Mouse (Mus musculus) G1E (cell line): ENCODE data around the gene Tanc2. TPM values are rescaled to one million over a fixed set of nuclear protein-coding genes. Genes with fewer than 3 reads are reported as not detected.

Experiments used
- ATAC-seq: 2 replicates; pipeline ENCODE4 v1.8.0; 2016; ENCODE audit warnings: mild to moderate bottlenecking; ENCODE audit not compliant: insufficient number of reproducible peaks, poor library complexity, low FRiP score, severe bottlenecking; ENCODE audit errors: extremely low read depth
- DNase-seq: peaks from one replicate; pipeline ENCODE4 v3.0.0; 2012; ENCODE audit warnings: low spot score
- H3K27me3 ChIP-seq: 2 replicates; pipeline ENCODE4 v1.6.1; 2012; ENCODE audit warnings: mild to moderate bottlenecking, low read length, inconsistent platforms; ENCODE audit not compliant: insufficient read depth
- H3K36me3 ChIP-seq: replicated peaks from 2 replicates; pipeline ENCODE3; 2012; ENCODE audit warnings: mild to moderate bottlenecking, inconsistent platforms
- H3K4me1 ChIP-seq: 2 replicates; pipeline ENCODE4 v1.6.1; 2012; ENCODE audit warnings: low read depth, low read length, inconsistent platforms, mixed read lengths; ENCODE audit not compliant: insufficient read depth
- H3K4me3 ChIP-seq: 2 replicates; pipeline ENCODE4 v1.5.1; 2012; ENCODE audit warnings: low read depth, mild to moderate bottlenecking, inconsistent platforms, low read length, moderate library complexity, mixed read lengths
- H3K9me3 ChIP-seq: replicated peaks from 2 replicates; pipeline ENCODE4 v1.6.1; 2012; ENCODE audit warnings: inconsistent platforms
- CTCF ChIP-seq: IDR thresholded peaks from 2 replicates; pipeline ENCODE4 v1.5.1; 2012; ENCODE audit warnings: low read depth, low read length, inconsistent platforms, mixed read lengths
- GATA1 ChIP-seq: IDR thresholded peaks from 2 replicates; pipeline ENCODE4 v1.6.1; 2012; ENCODE audit warnings: borderline replicate concordance, low read length, inconsistent platforms, mixed read lengths
- GATA2 ChIP-seq: IDR thresholded peaks from 2 replicates; pipeline ENCODE4 v1.6.1; 2012; ENCODE audit warnings: low read depth, low read length, inconsistent platforms, borderline replicate concordance
- POLR2AphosphoS5 ChIP-seq: IDR thresholded peaks from 2 replicates; pipeline ENCODE4 v1.6.1; 2012; ENCODE audit warnings: low read depth, low read length, inconsistent platforms; ENCODE audit not compliant: insufficient replicate concordance
- TAL1 ChIP-seq: conservative IDR thresholded peaks from 2 replicates; pipeline ENCODE4 v1.6.1; 2012; ENCODE audit warnings: low read depth, low read length, inconsistent platforms, mixed read lengths
- polyA plus RNA-seq: library from polyadenylated mRNA; stranded (reverse); fragments of >175 nt; gene quantifications from 2 replicates; pipeline ENCODE4 v1.2.3, GENCODE M21; 2012
- total RNA-seq, 2 experiments: library from RNA; stranded (forward) in 1 of 2; stranded (reverse) in 1 of 2; fragments of 200-1000 nt in 1 of 2; fragments of >200 nt in 1 of 2; fragmentation: Nextera tagmentation in 1 of 2; gene quantifications; 2 replicates each; pipeline ENCODE4 v1.2.3; 2014 to 2017

Tanc2 gene
- total and polyA plus RNA-seq, 3 experiments = 0.27 to 1.4 TPM; not detected in 1

DNA sequence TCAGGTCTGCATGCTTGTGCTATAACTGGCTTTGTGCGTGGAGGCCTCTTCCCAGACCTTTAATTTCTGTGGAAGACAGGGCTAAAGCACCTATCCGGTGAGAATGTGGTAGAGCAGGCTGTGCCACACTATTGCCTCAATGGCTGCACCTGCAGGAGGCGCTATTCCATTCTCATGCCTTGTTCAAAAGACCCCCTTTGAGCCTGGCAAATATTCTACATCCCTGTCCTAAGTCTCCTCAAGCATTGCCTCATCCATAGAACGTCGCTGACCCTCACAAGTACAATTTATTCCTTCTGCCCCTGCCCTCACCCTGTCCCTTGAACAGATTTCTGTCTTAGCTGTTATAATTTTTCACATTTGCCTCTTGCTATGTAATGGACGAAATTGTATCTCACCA lies 41.4 kb upstream of the Tanc2 start:
- H3K4me3 ChIP-seq = no peak overlapping the region
- no peaks in the 10 kb centered on the region for H3K36me3 ChIP-seq
- peaks cover 10% of the 10 kb centered on the region; the same call in 1 of the 2 replicates for H3K27me3 ChIP-seq
- H3K4me1 ChIP-seq = no peaks in the 10 kb centered on the region
- ATAC-seq (no peak), DNase-seq (no peak)
- TF ChIP-seq CTCF = no peak
- TF ChIP-seq POLR2AphosphoS5 = no peak
- TF ChIP-seq GATA1 = no peak
- TF ChIP-seq GATA2 = no peak
- TF ChIP-seq TAL1 = no peak
- H3K9me3 ChIP-seq = no peaks in the 10 kb centered on the region

DNA sequence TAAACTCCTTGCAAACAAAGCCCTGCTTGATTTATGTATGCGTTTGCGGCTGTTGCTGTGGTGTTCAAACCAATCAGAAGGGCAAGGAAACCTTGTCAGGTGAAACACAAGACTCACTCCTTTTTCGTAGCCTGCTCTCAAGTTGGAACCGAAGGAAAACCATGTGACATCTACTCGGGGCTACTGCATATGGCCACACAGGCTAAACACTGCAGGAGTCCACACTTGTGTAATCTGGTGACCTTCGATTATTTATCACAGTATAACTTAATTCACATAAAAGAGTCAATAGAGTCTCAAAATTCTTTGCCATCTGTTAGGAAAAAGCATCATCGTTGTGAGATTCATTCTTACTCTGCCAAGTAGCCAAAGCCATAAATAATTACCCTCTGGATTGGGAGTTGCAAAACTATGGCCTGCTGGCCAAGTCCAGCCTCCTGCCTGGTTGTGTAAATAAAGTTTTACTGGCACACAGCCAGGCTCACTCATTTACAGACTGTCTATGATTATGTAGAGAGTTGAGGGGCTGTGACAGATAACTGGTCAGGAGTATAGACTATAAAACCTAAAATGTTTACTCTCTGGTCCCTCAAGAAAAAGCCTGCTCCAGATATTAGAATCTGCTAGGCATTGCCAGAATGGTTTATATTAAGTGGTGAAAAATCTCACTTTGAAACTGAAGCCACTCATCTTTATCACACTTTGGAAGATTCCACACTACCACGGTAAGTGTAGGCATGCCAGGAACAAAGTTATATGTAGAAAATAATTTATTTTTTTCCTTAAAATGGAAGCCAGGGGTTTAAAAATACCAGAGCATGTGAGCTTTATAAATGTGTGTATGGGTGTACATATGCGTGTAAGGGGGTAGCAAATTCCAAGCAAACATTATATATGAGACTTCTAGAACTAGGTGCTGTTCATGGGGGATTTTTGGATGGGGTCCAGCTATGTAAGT lies 40.3 kb upstream of the Tanc2 start:
- Histone ChIP-seq H3K36me3 (no peaks in the 10 kb centered on the region), H3K27me3 (peaks cover 8% of the 10 kb centered on the region; the same call in 1 of the 2 replicates), H3K4me3 (no peak overlapping the region), H3K9me3 (no peaks in the 10 kb centered on the region), H3K4me1 (no peaks in the 10 kb centered on the region)
- ATAC-seq (no peak), DNase-seq (no peak)
- TF ChIP-seq POLR2AphosphoS5 (no peak), GATA1 (no peak), TAL1 (no peak), CTCF (no peak), GATA2 (no peak)

DNA sequence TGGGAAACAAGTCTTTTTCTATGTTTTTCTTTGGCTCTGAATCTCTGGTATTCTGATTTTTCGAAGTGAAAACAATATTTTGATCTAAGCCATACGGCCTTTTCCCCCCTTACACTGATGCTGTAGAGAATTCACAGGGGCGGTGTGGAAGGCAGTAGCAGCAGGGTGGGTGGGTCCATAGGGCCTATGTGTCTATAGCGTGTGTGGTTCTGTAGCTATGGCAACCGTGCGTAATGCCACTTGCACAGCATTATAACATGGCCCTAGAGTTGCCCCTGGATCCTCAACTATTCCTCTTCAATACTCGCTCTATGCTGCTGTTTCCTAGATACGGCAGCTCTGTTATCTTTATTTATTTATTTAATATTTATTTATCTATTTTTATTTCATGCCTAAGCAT lies 32.5 kb upstream of the Tanc2 start:
- peaks cover 6% of the 10 kb centered on the region; the same call in 1 of the 2 replicates for H3K27me3 ChIP-seq
- no peak for DNase-seq
- H3K9me3 ChIP-seq = no peaks in the 10 kb centered on the region
- peaks cover 5% of the 10 kb centered on the region; the same call in 1 of the 2 replicates for H3K4me1 ChIP-seq
- no peak for TF ChIP-seq TAL1
- TF ChIP-seq GATA1 = no peak
- no peak for TF ChIP-seq CTCF
- no peak for TF ChIP-seq GATA2
- TF ChIP-seq POLR2AphosphoS5 = no peak
- no peaks in the 10 kb centered on the region for H3K36me3 ChIP-seq
- H3K4me3 ChIP-seq = no peak overlapping the region
- no peak for ATAC-seq

DNA sequence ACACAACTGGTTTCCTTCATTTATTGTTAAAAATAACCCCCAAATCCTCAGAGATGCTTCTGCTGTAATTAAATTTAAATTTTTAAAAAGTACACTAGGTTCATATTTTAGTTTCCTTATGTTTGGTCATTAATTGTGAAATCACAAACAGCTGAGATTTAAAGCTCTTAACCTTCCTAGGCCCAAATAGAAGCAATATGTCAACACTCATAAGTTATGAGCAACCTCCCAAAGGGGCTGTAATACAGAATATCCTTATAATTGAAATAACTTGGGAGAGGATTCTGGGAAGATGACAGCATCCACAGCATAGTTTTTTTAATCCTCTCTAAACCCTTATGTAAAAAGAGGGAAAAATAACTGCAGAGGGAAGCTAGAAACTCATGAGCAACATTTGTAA lies 31.7 kb upstream of the Tanc2 start:
- no peak for TF ChIP-seq TAL1
- no peak for TF ChIP-seq CTCF
- TF ChIP-seq GATA1 = no peak
- no peak for TF ChIP-seq GATA2
- no peak for TF ChIP-seq POLR2AphosphoS5
- DNase-seq (no peak), ATAC-seq (no peak)

DNA sequence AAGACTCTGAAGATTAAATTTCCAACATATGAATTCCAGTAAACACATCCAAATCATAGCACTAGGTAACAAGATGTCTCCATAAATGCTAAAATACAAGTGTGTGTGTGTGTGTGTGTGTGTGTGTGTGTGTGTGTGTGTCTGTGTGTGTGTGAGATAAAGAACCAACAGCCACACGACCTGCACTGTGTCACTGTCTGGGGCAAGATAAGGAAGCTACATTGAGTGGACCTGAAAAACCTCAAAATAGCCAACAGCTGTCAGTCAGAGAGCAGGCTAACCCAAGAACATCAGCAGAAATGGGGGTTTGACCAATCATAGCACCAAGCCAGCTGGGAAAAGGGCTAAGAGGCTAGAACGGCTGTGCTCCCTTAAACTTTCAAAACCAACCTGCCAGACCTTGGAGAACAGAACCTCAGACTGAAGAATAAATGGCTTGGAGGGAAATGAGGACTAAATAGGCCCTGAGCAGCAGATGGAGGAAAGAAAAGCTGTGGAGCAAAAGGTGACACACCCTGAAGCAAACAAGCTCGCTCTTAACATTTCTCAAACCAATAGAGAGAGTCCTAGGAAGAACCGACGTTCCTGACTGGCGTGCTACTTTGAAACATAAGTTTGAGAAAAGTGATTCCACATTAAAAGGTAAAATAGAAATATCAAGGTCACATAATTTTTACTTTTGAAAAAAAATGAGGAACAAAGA lies 30.8 kb upstream of the Tanc2 start:
- Histone ChIP-seq H3K27me3 (peaks cover 6% of the 10 kb centered on the region; the same call in 1 of the 2 replicates), H3K9me3 (no peaks in the 10 kb centered on the region), H3K4me3 (no peak overlapping the region), H3K4me1 (peaks cover 5% of the 10 kb centered on the region; the same call in 1 of the 2 replicates), H3K36me3 (no peaks in the 10 kb centered on the region)
- DNase-seq = no peak
- no peak for ATAC-seq
- TF ChIP-seq GATA2 (no peak), POLR2AphosphoS5 (no peak), GATA1 (no peak), TAL1 (no peak), CTCF (no peak)

More for the DNA sequence above, 31.7 kb upstream of the Tanc2 start:
- Histone ChIP-seq H3K4me1 (peaks cover 5% of the 10 kb centered on the region; the same call in 1 of the 2 replicates), H3K4me3 (no peak overlapping the region), H3K9me3 (no peaks in the 10 kb centered on the region), H3K27me3 (peaks cover 6% of the 10 kb centered on the region; the same call in 1 of the 2 replicates), H3K36me3 (no peaks in the 10 kb centered on the region)

DNA sequence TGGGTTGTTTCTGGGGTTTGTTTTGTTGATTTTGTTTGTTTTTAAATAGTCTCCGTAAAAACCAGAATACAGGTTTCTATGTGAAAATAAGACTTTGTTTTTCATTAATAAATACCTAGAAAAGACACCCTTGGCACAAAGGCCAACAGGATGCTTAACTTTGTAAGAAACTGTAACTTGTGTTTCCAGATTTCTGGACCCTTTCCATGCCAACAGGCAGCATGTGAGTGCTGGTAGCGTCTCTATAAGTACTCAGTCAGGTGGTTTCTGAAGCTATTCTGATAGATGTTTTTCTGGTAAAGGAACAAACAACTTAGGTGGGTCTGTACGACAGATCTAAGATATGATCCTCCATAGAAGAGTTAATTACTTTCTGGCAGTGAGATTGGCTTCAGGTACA lies 26.2 kb upstream of the Tanc2 start:
- DNase-seq = no peak
- H3K4me3 ChIP-seq = no peak overlapping the region
- TF ChIP-seq GATA1 (no peak), CTCF (no peak), GATA2 (no peak), TAL1 (no peak), POLR2AphosphoS5 (no peak)
- ATAC-seq = no peak
- H3K9me3 ChIP-seq = no peaks in the 10 kb centered on the region
- 0 out of 2 replicates have a peak, but pooled peaks cover 11% of the 10 kb centered on the region for H3K27me3 ChIP-seq
- H3K4me1 ChIP-seq = peaks cover 5% of the 10 kb centered on the region; the same call in 1 of the 2 replicates
- H3K36me3 ChIP-seq = no peaks in the 10 kb centered on the region
